Mouse (Mus musculus): ENCODE results near the gene Tead3.
"Not testable (repeated sequence)": the region's sequence is repeated elsewhere in the genome, so short reads cannot be mapped to it uniquely, and the experiment has no call there.

Gene Tead3

DNA sequence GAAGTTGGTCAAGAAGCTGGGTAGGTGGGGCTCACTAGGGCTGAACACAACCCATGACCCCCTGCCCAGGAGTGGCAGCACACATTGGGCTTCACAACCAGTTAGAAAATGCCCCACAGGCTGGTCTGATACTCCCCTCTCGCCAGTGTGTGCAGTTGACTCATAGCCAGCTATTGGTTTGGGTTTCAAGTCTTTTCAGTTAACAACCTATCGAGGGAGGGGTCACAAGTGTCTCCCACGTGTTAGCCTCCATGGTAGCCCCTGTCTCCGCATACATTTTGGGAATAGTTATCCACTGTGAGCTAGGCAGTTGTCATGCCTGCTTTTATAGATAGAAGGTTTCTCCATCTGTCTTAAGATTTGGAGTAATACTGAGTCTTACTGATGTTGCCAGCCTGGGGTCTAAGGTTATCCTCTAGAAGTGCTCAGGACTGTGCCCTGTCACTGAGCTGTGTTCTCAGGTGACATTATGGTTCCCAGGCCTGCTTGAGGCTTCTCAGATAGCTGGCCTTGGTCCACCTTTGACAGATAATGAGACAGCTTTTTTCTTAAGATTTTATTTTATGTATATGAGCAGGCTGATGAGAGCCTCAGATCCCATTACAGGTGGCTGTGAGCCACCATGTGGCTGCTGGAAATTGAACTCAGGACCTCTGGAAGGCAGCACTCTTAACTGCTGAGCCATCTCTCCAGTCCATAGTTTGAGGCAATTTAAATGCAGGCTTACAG, 20.9 kb downstream of the Tead3 start:
- DNase-seq (ENCODE audit: low spot score): no peak

DNA sequence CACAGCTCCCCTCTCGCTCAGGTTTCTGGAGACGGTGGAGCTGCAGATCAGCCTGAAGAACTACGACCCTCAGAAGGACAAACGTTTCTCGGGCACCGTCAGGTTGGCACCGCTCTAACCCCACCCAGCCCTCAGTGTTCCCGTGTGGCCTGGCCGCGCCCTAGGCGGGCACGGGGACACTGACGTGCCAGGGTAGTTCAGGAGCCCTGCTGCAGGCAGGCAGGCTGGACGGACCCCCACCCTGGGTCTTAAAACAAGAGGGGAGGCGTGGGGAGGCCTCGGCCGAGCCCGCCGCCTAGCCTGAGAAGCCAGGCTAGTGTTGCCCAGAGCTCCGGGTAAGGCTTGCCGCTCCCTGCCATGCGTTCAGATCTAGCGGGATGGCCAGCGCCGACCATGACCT, 21.7 kb downstream of the Tead3 start:
- no peak for DNase-seq (ENCODE audit: low spot score)

DNA sequence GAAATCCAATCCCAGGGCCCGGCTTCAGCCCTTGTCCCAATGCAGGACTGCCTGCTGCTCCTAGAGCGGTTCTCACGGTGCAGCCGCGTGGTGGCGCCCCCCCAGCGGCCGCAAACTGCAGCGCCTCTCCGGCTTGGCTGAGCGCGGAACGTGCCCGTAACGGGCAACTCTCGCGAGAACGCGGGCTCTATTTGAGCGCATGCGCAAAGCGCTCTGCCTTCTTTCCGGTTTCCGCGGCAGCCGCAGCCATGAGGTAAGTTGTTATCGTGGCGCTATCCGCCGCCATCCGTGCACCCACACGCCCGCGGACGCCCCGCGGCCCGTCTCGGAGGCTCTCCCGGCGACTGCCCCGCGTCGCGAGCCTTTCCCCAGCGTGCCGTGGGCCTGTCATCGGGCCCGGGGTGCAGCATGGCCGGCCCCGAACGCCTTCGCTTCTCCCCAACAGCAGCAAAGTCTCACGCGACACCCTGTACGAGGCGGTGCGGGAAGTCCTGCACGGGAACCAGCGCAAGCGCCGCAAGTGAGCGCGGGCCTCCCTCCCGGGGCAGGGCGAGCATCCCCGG, 22.2 kb downstream of the Tead3 start, which contains the start of gene Rpl10a:
Rpl10a (plus strand) TSS at position 106 of the 563 bp plus-strand sequence.
- DNase-seq (ENCODE audit: low spot score): peak; percentile 99

DNA sequence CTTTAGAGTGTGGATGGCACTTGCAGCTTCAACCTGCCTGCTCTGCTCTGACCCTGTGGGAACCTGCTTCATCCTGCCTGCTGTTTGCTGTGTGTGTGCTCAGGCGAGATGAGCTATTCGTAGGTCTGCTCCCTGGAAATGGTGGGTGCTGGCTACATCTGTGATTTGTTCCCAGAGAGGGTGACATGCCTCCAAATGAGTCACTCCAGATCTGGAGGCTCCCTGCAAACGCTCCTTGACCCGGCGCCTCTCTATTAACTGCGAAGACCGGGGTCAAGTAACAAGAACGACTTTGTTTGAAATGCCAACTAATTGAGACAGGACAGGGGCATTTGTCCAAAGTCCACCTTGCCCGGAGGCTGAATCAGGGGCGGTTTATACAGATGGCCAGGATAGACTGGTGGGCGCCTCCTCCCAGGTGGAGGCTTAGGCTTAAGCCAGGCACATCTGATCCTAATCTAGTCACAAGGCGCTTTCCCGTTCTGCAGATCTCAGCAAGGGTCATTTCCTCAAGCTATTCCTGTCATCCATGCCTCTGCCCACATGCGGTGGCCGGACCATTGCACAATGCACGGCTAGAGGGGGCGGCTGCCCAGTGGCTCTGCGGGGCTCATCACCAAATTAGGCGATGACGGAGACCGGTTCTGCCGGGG, 22.8 kb downstream of the Tead3 start:
- peak; percentile 23 for DNase-seq (ENCODE audit: low spot score)

DNA sequence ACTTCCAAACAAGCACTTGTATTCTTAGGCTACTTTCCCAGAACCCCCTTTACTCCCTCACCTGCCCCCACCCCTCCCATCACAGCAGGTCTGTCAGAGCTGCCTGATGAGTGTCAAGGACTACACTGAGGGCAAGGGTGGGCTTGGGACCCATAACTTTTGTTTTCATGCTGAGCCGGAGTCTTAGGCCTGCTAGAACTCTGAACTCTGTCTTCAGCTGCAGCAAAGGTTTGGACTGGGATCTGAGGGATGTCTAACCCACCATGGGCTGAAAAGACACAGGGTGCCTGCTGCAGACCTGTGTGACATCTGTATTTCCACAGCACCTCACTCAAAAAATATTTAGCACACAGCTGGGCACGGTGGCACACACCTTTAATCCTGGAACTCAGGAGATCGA, 23.7 kb downstream of the Tead3 start:
- no peak for DNase-seq (ENCODE audit: low spot score)

DNA sequence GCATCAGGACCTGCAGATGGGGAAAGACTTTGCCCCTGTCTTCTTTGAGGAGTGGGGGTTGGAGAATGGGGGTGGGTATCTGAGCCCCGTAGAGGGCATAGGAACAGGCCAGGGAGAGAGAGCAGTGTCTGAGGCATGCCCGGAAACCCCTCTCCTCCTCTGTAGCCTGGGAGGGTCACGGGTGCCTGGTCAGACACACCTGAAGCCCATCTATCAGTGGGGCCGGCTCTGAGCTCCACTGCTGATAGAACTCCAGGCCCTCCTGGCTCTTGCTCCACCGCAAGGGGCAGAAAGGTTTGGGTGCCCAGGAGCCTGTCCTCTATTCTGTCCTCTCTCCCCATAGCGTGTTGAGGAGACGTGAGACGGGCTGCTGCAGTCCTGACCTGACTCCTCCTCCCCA, 24.9 kb downstream of the Tead3 start:
- no peak for DNase-seq (ENCODE audit: low spot score)

DNA sequence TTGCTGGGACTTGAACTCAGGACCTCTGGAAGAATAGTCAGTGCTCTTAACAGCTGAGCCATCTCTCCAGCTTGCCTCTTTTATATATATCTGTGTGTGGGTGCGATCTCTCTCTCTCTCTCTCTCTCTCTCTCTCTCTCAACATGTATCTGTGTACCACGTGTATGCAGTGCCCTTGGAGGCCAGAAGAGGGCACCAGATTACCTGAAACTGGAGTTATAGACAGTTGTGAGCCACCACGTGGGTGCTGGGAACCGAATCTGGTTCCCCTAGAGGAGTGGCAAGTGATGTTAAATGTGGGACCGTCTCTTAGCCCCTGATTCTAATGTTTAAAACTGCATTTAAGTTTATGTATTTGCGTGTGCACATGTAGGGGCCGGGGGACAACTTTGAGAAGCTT, 26.2 kb downstream of the Tead3 start:
- not testable (repeated sequence) for DNase-seq (ENCODE audit: low spot score)

DNA sequence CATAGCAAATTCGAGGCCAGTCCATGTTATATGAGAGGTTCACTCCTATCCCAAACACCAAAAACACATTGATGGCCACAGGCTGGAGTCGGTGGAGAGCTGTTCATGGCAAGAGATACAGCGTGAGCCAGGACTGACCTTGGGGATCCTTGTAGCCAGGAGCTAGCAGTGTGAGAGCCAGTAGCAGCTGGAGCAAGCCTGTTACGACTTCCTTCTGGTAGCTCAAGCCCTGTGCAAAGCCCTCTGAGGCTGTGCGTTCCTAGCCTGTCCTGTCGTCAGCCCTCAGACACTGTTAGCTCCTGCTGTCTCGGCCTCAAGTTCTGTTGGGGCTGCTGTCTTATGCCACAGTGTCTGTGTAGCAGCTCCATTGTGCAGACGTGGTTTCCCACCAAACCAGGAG, 26.8 kb downstream of the Tead3 start:
- DNase-seq (ENCODE audit: low spot score): no peak

DNA sequence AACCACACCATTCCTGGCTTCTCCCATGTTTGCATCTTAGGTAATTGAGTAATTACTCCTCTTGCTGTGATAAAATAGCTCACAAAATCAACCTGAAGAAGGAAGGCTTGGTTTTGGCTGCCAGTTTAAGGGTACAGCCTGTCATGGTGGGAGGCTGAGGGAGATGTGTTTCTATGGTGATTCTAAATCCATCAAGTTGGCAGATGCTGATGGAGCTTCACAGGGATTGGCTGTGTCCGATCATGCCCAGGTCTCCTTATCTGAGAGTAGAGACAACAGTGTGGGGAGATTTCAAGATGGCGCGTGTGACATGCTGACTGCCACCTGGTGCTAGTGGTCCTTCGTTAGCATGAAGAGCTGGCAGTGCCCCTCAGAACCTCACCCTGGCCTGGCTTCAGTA, 28.9 kb downstream of the Tead3 start:
- DNase-seq (ENCODE audit: low spot score): no peak

DNA sequence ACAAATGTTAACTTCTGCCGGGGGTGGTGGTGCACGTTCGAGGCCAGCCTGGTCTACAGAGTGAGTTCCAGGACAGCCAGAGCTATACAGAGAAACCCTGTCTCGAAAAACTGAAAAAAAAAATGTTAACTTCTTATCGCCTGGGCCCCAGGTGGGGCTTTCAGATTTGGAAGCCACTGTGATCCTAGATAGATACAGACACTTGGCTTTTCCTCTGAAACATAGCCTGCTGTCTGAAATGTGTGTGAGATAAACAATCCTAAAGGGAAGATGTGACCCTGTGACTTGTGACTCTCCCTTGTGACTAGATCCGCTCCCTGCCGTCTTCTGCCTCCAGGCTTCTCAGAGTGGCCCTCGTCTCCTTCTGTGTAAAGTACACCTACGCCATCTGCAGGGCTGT, 32.9 kb downstream of the Tead3 start:
- DNase-seq (ENCODE audit: low spot score): no peak

DNA sequence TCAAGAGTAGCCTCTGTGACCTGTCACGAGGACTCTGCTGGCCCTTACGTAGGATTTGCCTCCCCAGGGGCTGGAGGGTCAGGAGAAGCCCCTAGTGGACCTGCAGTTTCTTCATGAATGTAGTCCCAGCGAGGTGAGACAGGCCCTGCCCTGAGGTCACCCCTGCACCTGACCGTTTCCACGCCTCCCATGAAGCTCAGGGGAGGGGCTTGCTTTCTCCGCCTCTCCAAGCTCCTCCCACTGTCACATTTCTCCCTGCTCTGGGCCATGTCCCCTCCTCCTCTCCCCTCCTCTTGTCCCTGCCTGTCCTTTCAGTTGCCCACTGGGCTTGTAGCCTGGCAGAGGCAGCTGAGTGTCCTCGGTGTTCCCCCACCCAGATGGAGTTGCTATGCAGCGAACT, 33.5 kb downstream of the Tead3 start:
- DNase-seq (ENCODE audit: low spot score): no peak

DNA sequence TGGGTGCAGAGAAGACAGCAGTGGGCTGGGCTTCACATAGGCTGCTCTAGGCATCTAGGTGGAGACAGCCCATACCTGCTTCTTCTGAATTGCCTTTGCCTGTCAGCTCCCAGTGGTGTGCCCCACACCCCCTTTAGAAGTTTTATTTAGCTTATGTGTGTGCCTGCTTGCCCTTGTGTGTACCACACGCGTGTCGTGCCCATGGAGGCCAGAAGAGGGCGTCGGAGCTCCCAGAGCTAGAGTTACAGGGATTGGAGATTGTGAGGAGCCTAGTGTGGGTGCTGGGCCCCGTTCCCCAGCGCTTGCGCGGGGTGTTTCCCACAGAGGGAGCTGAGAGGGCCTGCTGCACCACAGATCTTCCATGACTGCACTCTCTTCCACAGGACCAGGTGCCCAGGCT, 34.1 kb downstream of the Tead3 start:
- no peak for DNase-seq (ENCODE audit: low spot score)

DNA sequence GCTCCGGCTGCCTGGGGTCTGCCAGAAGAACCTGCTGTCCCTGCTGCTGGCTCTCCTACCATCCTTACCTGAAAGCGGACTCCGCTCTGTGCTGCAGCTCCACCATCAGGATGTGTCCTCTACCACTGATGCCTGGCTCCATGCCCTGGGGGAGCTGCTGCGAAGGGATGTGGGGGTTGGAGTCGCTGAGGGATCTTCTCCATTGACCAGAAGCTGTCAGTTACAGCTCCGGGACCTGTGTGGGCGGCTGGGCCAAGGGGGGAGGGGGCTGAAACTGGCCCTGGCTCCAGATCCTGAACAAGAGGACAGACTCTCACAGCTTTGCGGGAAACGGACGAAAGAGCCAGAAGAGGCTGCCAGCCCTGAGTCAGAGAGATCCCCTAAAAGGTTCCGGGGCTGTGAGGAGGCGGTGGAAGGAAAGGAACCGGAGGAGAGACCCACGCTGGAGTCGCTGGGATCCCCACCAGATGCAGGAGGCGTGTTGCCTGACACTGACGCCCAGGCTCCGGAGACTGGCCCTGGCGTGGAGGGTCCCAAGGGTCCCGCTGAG, 34.9 kb downstream of the Tead3 start:
- DNase-seq (ENCODE audit: low spot score): no peak

DNA sequence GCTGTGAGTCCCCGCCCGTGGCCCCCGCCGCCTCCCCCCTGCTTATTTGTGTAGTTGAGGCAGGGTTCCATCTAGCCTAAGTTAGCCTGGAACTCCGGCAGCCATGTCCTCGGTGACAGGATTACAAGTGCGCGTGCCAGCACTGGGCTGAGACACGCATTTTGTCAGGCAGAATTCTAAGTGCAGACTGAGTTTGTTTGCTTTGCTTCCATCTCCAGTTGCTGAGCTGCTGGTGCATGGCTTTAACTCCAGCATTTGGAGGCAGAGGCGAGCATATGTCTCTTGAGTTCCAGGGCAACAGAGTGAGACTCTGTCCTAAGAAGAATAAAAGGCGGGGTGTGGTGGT, 36.8 kb downstream of the Tead3 start:
- no peak for DNase-seq (ENCODE audit: low spot score)

DNA sequence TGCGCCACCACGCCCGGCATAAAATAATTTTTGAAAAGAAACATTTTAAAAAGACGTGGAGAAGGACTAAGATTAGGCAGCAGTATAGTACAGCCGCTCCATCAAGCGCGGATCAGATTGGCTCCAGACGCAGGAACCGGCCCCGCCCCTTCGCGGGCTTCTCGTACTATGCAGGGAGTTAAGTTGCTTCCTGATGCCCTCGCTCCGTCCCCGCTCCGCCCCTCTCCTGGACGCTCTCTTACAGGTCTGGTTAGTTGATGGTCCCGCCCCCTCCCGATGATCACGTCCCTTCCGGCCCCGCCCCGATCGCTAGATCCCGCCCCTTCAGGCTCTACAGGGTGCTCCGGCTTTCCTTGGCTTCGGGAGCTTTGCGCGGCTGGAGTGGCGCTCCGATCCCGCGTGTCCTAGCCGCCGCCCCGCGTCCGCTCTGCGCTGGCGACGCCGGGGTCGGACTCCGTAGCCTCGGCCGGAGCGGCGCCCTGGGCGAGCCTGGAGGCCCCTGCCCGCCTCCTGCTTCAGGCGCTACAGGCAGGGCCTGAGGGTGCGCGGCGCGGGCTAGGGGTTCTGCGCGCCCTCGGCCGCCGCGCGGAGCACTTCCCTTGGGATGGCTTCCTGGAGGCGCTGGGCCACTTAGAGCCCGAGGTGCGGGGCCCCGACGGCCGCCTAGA, 37.3 kb downstream of the Tead3 start, which contains the start of gene Fance:
Fance (plus strand) TSS at position 308 of the 668 bp plus-strand sequence.
- peak; percentile 100 for DNase-seq (ENCODE audit: low spot score)

DNA sequence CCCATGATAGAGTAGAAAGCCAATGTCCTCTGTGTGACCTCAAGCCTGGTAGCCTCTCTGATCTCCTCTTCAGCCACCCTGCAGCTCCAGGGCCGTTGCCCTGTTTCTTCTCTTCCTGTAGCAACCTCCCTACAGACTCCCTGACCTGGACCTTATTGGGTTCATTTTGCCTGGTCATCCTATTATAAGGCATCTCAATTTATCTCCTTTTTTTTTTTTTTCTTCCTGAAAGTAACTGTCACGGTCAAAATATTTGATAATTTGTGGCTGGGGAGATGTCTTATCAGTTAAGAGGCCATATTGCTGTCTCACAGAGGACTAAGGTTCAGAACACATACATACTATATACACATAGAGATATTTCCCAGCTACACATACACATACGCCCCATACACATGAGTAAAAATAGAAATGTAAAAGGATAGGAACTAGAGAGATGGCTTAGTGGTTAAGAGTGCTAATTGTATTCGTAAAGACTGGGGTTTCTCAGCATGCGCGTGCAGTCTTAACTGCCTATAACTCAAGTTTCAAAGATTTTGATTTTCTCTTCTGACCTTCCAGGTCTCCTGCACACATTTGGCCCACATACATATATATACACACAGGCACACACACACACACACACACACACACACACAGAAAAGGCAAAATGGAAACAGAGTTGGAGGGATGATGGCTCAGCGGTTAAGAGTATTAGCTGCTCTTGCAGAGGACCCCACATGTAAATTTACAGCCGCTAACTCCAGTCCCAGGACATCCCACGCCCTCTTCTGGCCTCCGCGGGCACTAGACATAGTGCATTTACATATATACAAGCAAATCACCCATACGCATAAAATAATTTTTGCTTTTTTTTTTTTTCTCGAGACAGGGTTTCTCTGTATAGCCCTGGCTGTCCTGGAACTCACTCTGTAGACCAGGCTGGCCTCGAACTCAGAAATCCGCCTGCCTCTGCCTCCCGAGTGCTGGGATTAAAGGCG, 38.1 kb downstream of the Tead3 start:
- DNase-seq (ENCODE audit: low spot score): no peak

DNA sequence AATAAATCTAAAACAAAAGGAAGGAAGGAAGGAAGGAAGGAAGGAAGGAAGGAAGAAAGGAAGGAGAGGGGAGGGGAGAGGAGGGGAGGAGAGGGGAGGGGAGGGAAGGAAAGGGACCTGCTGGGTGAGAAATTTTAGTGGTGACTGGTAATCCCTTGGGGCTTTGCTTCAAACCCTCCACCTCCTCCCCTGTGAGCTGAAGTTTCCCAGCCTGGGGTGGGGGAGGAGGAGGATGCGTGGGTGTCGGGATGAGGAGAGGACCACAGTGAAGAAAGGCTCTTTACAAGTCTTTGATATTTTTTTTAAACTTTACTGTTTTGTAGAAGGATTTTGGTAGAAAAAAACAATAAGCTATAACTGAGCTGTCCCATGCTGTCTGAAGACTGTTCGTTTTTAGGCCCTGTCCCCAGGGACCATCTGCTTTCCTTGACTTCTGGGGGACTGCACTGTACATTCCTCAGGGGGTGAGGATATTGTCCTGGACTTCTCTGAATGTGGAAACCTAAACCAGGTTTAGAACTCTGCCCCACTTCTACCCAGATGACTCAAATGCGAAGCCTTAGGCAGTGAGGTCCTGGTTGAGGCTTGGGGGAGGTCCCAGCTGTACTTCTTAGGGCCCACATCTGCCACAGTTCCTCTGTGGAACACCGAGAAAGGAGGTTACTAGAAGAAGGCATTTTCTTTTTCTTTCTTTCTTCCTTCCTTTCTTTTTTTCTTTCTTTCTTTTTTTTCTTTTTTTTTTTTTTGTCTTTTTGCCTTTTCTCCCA, 39.1 kb downstream of the Tead3 start:
- no peak for DNase-seq (ENCODE audit: low spot score)

DNA sequence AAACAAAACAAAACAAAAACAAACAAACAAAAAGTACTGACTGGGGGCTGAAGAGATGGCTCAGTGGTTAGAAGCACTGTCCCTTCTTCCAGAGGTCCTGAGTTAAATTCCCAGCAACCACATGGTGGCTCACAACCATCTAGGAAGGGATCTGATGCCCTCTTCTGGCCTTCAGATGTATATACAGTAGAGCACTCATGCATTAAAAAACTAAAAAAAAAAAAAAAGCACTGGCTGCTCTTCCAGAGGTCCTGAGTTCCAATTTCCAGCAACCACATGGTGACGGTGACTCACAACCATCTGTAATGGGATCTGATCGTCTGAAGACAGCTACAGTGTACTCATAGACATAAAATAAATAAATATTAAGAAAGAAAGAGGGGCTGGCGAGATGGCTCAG, 39.8 kb downstream of the Tead3 start:
- no peak for DNase-seq (ENCODE audit: low spot score)

DNA sequence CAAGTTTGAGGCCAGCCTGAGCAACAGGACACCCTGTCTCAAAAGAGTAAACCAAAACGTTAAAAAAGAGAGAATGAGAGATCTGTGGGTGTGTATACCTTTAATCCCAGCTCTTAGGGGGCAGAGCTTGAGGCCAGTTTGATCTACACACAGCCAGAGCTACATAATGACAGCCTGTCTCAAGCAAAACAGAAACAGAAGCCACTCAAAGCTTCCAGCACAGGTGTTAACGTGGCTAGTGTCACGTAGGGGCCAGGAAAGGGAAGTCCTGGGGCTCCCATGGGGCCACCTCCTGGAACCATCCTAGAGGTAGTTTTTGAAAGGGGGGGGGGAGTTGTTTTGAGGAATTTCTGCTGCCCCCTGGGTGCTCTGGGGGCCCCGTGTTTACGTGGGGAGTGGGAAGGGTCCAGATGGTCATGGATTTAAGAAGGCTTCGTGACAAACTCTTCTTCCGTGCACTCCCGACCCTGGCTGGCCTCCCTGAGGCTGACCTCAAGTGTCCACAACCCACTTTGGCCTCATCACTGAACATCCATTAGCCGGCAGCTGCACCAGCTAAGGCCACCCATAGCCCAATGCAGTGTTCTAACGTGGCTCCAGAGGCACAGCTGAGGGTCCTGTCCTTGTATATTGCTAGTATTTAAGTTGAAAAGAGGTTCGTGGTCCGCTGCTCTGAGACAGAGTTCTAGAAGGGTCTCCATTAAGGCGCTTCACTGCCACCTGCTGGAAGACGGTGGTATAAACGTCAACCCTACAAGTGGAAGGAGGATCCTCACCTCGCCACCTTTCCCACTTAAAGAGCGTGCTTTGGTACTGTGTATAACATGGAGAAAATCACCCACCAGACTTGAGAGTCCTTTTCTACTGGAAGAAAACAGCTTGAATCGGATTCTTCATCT, 42.1 kb downstream of the Tead3 start:
- DNase-seq (ENCODE audit: low spot score): peak; percentile 96

DNA sequence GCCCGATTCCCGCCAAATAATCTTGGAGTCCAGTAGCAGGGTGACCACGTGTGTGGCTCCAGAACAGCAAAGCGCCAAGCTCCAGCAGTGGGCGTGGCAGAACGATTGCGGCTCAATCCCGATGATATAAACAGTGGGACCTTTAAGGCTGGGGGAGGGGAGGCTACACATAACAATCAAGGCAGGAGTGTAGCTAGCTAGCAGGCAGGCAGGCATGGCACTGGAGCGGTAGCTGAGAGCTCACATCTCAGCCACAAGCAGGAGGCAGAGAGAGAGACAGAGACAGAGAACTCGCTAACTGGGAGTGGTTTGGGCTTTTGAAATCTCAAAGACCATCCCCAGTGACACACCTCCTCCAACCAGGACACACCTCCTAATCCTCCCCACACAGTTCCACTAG, 45.4 kb downstream of the Tead3 start:
- DNase-seq (ENCODE audit: low spot score): no peak
